Mouse (Mus musculus): ENCODE results near the gene 4931422A03Rik.

Gene 4931422A03Rik

GRCm38 (mm10) chr2:103937670-103938069 is 90.5 kb downstream of the 4931422A03Rik start:
- in situ Hi-C loops (cut with MboI, MseI), result loop anchor here (10.0 kb wide), 1 partner anchor 727 kb away; no protein-coding TSS in a partner anchor

GRCm38 (mm10) chr2:103936666-103937065 is 91.5 kb downstream of the 4931422A03Rik start:
- in situ Hi-C loops (cut with MboI, MseI), result loop anchor here (10.0 kb wide), 1 partner anchor 728 kb away; no protein-coding TSS in a partner anchor

DNA sequence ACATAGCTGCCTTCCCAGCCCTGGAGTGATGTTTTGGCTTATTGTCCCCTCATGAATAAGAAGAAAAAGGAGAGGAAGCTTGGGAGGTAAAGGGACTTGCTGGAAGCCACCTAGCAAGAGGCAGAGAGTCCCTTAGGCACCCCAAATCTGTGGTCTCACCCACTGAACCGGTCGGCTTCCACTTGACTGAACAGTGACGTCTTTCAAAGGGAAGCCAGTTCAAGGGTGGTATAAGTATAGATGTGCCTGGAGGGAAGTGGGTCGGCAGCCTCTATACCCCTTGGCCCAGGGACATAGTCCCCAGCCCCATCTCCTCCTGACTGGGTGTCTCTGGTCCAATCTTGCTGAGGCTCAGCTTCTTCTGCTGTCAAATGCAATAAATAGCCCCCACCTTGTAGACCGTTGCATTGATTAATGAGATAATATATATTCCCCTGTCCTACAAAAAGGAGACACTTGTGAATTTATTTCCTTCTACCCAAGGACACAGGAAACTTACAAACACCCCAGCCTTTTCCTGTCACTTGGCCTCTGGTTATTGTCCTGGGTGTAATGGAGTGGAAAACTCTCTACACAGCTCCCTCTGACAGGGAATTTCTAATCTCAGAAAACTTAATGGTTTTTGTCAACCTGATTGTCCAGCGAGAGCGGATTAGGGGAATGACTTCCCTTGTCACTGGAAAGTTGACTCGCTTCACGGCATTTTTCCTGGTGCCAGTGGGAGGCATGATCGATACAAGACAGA is 92.3 kb downstream of the 4931422A03Rik start:
- in situ Hi-C loops (cut with MboI, MseI), result loop anchor here (10.0 kb wide), 1 partner anchor 729 kb away; no protein-coding TSS in a partner anchor

DNA sequence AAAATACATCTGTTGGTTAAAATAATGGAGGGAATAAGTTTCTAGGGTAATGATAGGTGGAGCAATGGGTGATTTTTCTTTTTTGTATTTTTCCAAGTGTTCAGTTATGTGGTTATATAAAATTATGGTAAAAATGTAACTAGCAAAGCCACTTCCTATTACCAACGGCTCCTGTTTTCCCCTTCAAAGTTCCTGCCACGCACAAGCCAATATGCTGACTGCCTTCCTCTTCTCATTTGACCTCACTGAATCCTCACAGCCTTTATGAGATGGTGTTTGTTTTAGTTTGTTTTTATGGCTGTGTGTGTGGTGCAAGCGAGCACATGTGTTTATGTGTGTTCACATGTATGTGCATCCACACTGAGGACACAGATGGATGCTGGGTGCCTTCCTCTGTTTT is 93.5 kb downstream of the 4931422A03Rik start:
- in situ Hi-C loops (cut with MboI, MseI), result loop anchor here (10.0 kb wide), 1 partner anchor 730 kb away; no protein-coding TSS in a partner anchor

DNA sequence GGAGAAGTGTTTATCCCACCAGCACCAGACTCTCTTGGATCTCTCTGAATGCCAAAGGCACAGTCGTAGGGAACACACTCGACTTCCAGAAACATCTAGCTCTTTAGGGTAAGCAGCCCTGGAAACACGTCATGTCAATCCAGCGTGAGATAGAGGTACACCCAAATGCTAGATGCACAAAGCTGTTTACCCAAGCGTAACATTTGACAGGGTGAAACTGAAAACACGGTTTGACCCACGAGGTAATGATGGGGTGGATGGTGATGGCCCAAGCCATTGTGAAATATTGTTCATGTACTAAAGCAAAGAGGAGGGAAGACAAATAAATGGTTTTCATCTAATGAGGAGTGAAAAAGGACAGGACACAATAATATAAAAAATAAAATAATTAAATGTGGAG is 93.9 kb downstream of the 4931422A03Rik start:
- in situ Hi-C loops (cut with MboI, MseI), result loop anchor here (10.0 kb wide), 1 partner anchor 731 kb away; no protein-coding TSS in a partner anchor

- in situ Hi-C loops (cut with MboI, MseI), result loop anchor here (10.0 kb wide), 1 partner anchor 732 kb away; no protein-coding TSS in a partner anchor
Observed at GRCm38 (mm10) chr2:103932480-103932879, 95.7 kb downstream of the 4931422A03Rik start.

DNA sequence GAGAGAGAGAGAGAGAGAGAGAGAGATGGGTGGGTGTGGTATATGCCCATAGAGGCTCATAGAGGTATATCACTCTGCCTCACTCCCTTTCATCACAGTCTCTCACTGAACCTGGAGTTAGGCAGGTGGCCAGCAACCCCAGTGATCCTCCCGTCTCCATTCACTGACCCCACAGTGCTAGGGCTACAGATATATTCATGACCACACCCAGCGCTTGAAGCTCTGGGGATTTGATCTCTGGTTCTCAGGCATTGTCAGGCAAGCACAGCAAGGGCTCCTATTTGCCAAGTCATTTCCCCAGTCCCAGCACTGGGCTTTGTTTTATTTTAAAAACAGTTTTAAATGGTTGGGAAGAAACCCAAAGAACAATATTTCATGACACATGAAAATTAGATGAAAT is 96.1 kb downstream of the 4931422A03Rik start:
- in situ Hi-C loops (cut with MboI, MseI), result loop anchor here (10.0 kb wide), 1 partner anchor 733 kb away; no protein-coding TSS in a partner anchor

- in situ Hi-C loops (cut with MboI, MseI), result loop anchor here (10.0 kb wide), 1 partner anchor 733 kb away; no protein-coding TSS in a partner anchor
Observed at GRCm38 (mm10) chr2:103931511-103931911, 96.7 kb downstream of the 4931422A03Rik start.

GRCm38 (mm10) chr2:103930306-103931019 is 97.7 kb downstream of the 4931422A03Rik start:
- in situ Hi-C loops (cut with MboI, MseI), result loop anchor here (10.0 kb wide), 1 partner anchor 734 kb away; no protein-coding TSS in a partner anchor

- in situ Hi-C loops (cut with MboI, MseI), result no loop called here
Observed at GRCm38 (mm10) chr2:103927610-103928145, 100.5 kb downstream of the 4931422A03Rik start.

- in situ Hi-C loops (cut with MboI, MseI), result no loop called here
Observed at GRCm38 (mm10) chr2:103926586-103927113, 101.5 kb downstream of the 4931422A03Rik start.

GRCm38 (mm10) chr2:103919488-103919887 is 108.7 kb downstream of the 4931422A03Rik start:
- in situ Hi-C loops (cut with MboI, MseI), result no loop called here

- in situ Hi-C loops (cut with MboI, MseI), result no loop called here
Observed at GRCm38 (mm10) chr2:103918375-103918774, 109.8 kb downstream of the 4931422A03Rik start.

DNA sequence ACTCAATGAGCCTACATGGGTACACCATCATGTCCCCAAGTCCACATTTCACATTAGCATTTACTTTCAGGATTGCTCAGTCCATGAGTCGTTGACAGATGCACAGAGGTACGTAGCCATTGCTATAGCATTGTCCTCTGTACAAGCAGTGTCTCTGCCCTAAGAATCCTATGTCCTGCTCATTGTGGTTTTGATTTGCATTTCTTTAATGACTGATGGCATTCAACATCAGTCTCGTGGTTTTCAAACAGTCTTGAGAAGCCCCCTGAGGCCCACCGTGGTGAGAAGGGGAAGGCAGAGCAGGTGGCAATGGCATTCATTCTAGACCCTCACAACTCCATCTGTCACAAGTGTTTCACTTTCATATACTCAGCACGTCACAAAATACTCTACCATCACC is 110.8 kb downstream of the 4931422A03Rik start:
- in situ Hi-C loops (cut with MboI, MseI), result no loop called here
